Mouse (Mus musculus) testis, adult 2 months (tissue): ENCODE results near the gene Gm5771.
"Not testable (repeated sequence)": the region's sequence is repeated elsewhere in the genome, so short reads cannot be mapped to it uniquely, and the experiment has no call there.

ENCODE experiments used
- CTCF ChIP-seq: fragments of 200-500 bp; IDR thresholded peaks from 2 replicates; pipeline ENCODE4 v1.5.1; 2012; ENCODE audit warnings: low read depth, mild to moderate bottlenecking, inconsistent platforms, low read length, moderate library complexity; ENCODE audit not compliant: control insufficient read depth, insufficient read depth, insufficient replicate concordance
- POLR2A ChIP-seq: fragments of 200-500 bp; IDR thresholded peaks from 2 replicates; pipeline ENCODE4 v1.6.1; 2012; ENCODE audit warnings: low read depth, mild to moderate bottlenecking, inconsistent platforms, low read length, moderate library complexity; ENCODE audit not compliant: control insufficient read depth

DNA sequence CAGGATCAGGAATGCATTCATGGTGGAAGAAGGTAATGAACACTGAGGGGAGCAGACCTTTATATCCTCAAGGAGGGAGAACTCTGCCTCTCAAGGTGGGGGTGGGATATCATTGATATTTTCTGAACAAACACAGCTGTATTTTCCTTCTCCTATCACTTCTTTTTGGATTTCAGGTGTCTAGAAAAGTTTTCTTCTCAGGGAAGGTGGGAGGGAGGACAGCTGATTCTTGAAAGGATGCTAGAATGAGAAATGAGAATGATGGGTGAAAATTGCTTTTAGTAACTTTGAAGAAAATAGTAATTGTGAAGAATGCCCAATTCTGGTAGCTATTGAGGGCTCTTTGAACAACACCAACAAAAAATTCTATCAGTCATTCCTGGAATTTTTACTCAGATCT is 53.9 kb downstream of the Gm5771 start, which contains the start of gene Gm10334:
- not testable (repeated sequence) for TF ChIP-seq CTCF, POLR2A
